Mouse (Mus musculus) testis, adult 2 months (tissue): ENCODE measurements around the gene Higd1a.

Experiments used
- CTCF ChIP-seq: fragments of 200-500 bp; IDR thresholded peaks from 2 replicates; pipeline ENCODE4 v1.5.1; 2012; ENCODE audit warnings: low read depth, mild to moderate bottlenecking, inconsistent platforms, low read length, moderate library complexity; ENCODE audit not compliant: control insufficient read depth, insufficient read depth, insufficient replicate concordance
- POLR2A ChIP-seq: fragments of 200-500 bp; IDR thresholded peaks from 2 replicates; pipeline ENCODE4 v1.6.1; 2012; ENCODE audit warnings: low read depth, mild to moderate bottlenecking, inconsistent platforms, low read length, moderate library complexity; ENCODE audit not compliant: control insufficient read depth

GRCm38 (mm10) chr9:121868236-121868635 is 10.1 kb upstream of the Higd1a start:
- no peak for TF ChIP-seq POLR2A
- TF ChIP-seq CTCF = no peak
